Mouse (Mus musculus): ENCODE measurements at regions not wholly inside any gene's neighbourhood (a gene's known extent, or its start where the extent isn't known, plus 50 kb on each side); places are given as distances from the start of the nearest gene placed in this dataset.
A peak's percentile ranks its signal among the peaks of the same experiment; 100 is the strongest.

- DNase-seq: no peak
Measured at GRCm38 (mm10) chr11:85966207-85966606, 80.0 kb downstream of the Tbx4 start.

GRCm38 (mm10) chr11:85970287-85970686 is 84.1 kb downstream of the Tbx4 start:
- no peak for DNase-seq

DNA sequence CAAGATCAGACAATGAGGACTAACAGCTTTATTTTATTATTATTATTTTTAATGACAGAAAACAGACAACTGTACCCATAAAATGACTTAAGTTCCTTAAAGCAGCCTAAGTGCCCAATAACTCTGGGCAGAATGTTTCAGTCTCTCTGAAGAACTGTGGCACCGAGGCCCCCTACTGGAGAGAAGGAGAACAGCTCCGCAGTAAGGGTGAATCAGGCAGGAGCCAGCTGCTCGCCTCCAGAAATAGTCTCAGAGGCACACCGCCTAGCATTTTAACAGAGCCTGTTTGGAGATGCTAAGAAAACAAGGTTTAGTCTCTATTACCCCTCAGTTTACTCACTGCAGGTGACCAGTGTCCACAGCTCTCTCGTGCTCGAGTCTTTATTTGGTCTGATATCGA is 86.2 kb downstream of the Tbx4 start:
- peak; percentile 21 to 23 for DNase-seq

DNA sequence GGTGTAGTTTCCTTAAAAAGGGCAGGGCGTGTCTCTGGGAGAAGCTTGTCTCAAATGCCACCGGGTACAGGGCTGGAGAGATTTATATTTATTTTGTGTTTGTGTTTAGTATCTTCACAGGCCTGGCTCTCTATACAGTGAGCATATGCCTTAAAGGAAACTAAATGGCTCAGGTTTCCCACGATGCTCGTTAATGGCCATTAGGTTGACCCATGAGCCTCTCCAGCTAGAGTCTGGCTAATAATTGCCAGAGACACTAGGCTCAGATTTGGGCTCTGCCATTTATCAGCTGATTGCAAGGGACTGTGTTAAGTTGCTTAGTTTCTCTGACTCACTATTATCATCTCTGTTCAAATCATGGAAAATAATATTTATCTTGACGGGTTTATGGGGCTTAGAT is 87.5 kb downstream of the Tbx4 start:
- no peak for DNase-seq

DNA sequence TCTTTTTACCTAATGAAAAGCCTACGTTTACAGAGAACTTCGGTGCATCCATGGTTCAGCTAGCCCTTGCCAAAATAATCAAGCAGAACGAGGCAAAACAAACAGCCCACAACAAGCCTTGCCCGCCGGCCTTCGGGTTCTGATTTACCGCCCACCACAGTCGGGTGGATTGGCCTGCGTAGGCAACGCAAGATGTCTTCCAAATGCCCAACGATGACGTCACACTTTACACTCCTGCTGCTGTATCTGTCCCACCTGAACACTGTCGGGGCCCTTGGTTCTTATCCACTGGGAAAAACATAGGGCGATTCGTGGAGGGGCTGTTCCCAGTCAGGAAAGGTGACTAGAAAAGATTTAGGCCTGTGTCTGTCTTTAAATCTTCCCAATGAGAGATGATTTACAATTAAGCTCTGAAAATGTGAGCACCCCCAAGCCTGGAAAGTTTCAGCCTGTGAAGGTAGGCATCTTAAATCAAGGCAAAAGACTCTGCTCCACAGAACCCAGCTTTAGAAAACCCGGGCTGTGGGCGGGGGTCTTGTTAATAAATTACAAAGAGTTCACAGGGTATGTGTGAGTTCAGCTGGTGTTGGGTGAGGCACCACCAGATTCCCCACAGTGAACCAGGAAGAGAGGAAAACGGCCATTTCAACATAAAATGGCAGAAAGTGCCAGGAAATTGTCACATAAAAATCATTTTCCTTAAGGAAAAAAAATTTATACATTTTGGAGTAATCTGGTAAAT is 90.6 kb downstream of the Tbx4 start:
- no peak for DNase-seq

GRCm38 (mm10) chr11:85980388-85980787 is 94.2 kb downstream of the Tbx4 start:
- no peak for DNase-seq

GRCm38 (mm10) chr11:85981561-85981960 is 95.3 kb downstream of the Tbx4 start:
- no peak for DNase-seq

- DNase-seq: no peak
Measured at GRCm38 (mm10) chr11:85986338-85986737, 100.1 kb downstream of the Tbx4 start.

DNA sequence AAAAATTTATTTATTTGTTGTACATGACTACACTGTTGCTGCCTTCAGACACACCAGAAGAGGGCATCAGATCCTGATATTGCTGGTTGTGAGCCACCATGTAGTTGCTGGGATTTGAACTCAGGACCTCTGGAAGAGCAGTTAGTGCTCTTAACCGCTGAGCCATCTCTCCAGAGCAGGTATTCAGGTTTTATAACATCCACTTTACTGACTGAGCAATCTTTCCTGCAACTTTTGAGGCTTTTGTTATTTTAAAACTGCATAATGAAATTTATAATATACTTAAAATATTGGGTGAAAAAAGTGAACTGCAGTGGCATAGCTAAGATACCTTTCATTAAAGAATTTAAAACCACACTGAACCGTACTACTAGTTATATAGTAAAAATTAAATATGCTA is 101.0 kb downstream of the Tbx4 start:
- no peak for DNase-seq

- DNase-seq: no peak
Measured at GRCm38 (mm10) chr11:85989536-85989935, 103.3 kb downstream of the Tbx4 start.

DNA sequence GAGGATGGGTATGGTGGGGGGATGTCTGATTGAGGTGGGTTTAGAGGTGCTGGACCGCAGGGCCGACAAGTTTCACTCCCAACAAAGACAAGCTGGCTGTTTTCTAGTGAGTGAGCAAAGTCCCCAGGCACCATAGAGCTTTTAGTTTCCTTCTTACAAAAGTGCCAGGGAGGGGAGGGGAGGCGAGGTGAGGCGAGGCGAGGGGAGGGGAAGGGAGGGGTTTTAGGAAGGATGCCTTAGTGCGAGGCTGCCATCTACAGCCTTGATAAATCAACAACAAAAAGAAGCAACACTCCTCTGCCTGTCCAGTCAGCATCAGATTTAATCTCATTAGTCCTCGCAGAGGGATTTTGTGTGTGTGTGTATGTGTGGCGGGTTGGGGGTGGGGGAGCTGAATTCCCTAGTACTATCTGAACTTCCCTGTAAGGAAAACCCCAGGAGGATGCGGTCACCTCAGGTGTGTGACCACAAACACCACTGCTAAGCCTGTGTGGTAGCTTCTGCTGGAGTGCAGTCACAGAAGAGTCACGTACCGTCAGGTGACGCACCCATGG is 103.8 kb downstream of the Tbx4 start:
- peak; percentile 3 to 6 for DNase-seq

DNA sequence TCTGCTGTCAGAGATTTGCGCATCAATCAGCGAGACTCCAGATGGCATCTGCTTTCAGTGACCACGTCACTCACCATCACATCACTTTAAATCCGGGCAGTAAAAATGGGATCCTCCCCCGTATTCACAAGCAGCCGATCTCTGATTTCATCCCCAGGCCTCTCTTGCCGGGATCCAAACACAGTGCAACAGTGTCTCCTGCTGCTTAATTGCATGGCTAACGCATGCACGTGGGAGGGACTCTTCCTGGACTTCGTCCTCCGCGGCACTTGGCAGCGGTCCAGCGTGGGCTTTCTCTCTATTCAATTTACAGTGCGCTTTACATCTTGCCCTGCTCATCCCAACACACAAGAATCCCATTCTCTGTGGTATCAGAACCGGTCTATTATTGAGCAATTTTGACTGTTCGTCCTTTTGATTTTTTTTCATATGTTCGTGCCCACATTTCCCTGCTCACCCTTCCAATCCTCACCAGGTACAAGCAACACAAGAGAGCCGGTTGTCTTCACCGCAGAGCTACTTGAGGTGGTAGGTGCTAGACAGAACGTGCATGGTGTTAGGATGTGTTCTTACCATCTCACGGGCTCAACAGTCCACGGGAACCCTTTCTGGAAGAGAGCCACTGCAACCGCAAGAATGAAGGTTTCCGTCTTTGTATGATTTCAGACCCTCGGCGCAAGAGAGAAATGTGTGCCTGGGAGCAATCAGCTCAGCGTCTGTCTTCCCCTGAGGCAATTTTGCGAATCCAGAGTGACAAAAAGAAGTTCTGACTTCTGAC is 109.3 kb downstream of the Tbx4 start:
- no peak for DNase-seq

DNA sequence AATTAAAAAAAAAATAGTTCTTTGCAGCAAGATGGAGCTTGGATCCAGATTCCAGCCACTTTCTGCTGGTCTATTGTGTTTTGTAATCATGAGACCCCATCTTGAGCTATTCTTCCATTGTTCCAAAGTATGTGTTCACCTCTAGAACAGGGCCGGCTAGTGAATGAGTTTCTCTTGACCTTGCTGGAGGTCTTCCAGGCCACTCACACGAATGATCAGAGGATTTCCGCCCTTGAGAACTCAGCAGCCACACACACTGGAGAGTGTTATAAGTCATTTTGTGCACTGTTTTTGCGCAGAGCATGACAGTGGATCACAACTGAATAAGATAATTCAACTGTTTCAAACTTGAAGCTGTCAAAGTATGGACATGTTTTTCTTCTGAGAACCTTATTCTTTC is 110.5 kb downstream of the Tbx4 start:
- DNase-seq: no peak

DNA sequence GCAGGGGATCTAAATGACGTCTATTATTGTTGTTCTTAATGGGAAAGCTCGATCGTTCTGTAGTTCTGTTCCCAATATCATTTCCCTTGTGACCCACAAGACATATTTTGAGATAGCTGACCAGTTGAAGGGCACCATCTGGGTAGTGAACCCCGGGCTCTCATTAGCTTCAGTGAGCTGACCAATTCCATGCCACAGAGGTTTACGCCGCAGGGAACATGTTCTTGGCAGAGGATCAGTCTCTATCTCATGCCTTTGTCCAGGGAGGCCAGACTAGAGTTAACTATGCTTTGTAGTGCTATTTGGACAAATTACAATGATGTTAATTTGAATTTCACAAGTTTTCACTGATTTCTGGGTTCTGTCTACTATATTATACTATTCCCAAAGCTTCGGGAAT is 117.1 kb downstream of the Tbx4 start:
- DNase-seq: no peak

GRCm38 (mm10) chr11:86005284-86005683 is 119.1 kb downstream of the Tbx4 start:
- no peak for DNase-seq

DNA sequence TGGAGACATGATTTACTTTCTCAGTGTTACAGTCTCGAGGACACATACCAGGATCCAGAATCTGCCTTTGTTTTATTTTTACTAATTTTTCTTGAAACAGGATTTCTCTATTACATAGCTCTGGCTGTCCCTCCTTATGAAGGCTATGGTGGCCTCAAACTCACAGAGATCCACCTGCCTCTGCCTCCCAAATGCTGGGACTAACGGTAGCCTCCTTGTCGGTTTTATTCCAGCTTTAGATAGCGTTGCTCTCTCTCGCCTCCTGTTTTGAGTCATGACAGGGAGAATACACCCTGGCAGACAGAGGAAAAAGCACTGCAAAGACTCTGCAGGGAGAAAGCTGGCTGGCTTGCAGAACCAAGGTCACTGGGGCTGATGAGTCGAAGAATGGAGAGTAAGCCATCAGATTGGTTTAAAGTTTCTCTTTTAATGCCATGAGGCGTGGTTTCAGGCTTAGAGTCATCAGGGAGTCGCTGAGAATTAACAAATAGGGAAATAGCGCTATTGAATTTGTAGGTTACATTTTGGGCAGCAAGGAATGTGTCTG is 119.8 kb downstream of the Tbx4 start:
- DNase-seq: no peak

GRCm38 (mm10) chr11:86006859-86007258 is 120.6 kb downstream of the Tbx4 start:
- DNase-seq: no peak

Data from thymus, postnatal 36 days (tissue).